Mouse (Mus musculus) left cerebral cortex, adult 11 months (tissue): Measurements from ENCODE around the gene Tpm3-rs7.
"Not testable (repeated sequence)": the region's sequence is repeated elsewhere in the genome, so short reads cannot be mapped to it uniquely, and the experiment has no call there.

Experiments
- DNase-seq: peaks from one replicate; pipeline ENCODE4 v3.0.0; 2022; ENCODE audit warnings: low spot score

Tpm3-rs7 gene

GRCm38 (mm10) chr14:113314499-113314898 lies at the start of gene Tpm3-rs7:
Gene Tpm3-rs7 (plus strand): TSS chr14:113314608.
- not testable (repeated sequence) for DNase-seq

GRCm38 (mm10) chr14:113317023-113317422 lies 2.6 kb downstream of the Tpm3-rs7 start:
- no peak for DNase-seq

GRCm38 (mm10) chr14:113363361-113363760 lies 49.0 kb downstream of the Tpm3-rs7 start:
- DNase-seq: no peak
